Mouse (Mus musculus) neural tube, embryonic 14.5 days (tissue): ENCODE results near the gene Plekhm1. TPM values are rescaled to one million over a fixed set of nuclear protein-coding genes. Genes with fewer than 3 reads are reported as not detected.

ENCODE experiments used
- ATAC-seq: fragments of 200-750 bp; cut with Nextera tagmentation; 2 replicates; pipeline ENCODE4 v1.8.0; 2017; ENCODE audit warnings: low read depth, mild to moderate bottlenecking, moderate TSS enrichment, moderate library complexity
- H3K27ac ChIP-seq: fragments of 300-500 bp; sonication (generic); 2 replicates; pipeline ENCODE4 v1.5.1; 2014; ENCODE audit warnings: low read depth, mild to moderate bottlenecking, control low read depth, low read length, moderate library complexity, mixed read lengths
- H3K27me3 ChIP-seq: fragments of 300-500 bp; sonication (generic); 2 replicates; pipeline ENCODE4 v1.6.1; 2014; ENCODE audit warnings: low read length; ENCODE audit not compliant: control insufficient read depth, insufficient read depth
- H3K36me3 ChIP-seq: fragments of 300-500 bp; sonication (generic); 2 replicates; pipeline ENCODE4 v1.6.1; 2014; ENCODE audit warnings: low read length, mixed read lengths; ENCODE audit not compliant: control insufficient read depth, insufficient read depth
- H3K4me1 ChIP-seq: fragments of 300-500 bp; sonication (generic); 2 replicates; pipeline ENCODE4 v1.6.1; 2014; ENCODE audit warnings: low read length; ENCODE audit not compliant: control insufficient read depth, insufficient read depth
- H3K4me2 ChIP-seq: fragments of 300-500 bp; sonication (generic); 2 replicates; pipeline ENCODE4 v1.6.1; 2014; ENCODE audit warnings: mild to moderate bottlenecking, low read depth, low read length, control low read depth
- H3K4me3 ChIP-seq: fragments of 300-500 bp; sonication (generic); 2 replicates; pipeline ENCODE4 v1.5.1; 2014; ENCODE audit warnings: low read depth, low read length, control low read depth, mixed read lengths
- H3K9ac ChIP-seq: fragments of 300-500 bp; sonication (generic); replicated peaks from 2 replicates; pipeline ENCODE4 v1.6.1; 2014; ENCODE audit warnings: low read depth, mild to moderate bottlenecking, control low read depth, low read length, mixed read lengths
- H3K9me3 ChIP-seq: fragments of 300-500 bp; sonication (generic); 2 replicates; pipeline ENCODE4 v1.6.1; 2016; ENCODE audit warnings: low read length; ENCODE audit not compliant: control insufficient read depth
- WGBS: fragments of 180-500 bp; shearing (Covaris S2); extraction: QIAGEN DNeasy Blood & Tissue Kit; methylation state at CpG from one replicate; pipeline ENCODE4 v1.1.7; 2014; 5-methylcytosine and 5-hydroxymethylcytosine counted together
- polyA plus RNA-seq: library from polyadenylated mRNA; unstranded; fragments of >200 nt; fragmentation: Nextera tagmentation; extraction: Ambion mirVana; gene quantifications from 2 replicates; pipeline ENCODE4 v1.2.1, GENCODE M21; 2014

Plekhm1 gene
- polyA plus RNA-seq, 1 experiment from 2014 or later, result 9.5 TPM

- Histone ChIP-seq H3K36me3 (no peaks in the 10 kb centered on the region), H3K27ac (no peak overlapping the region), H3K4me3 (no peak overlapping the region), H3K9ac (no peak overlapping the region), H3K4me1 (peaks cover 12% of the 10 kb centered on the region), H3K4me2 (no peak overlapping the region; the same call in 1 of the 2 replicates), H3K27me3 (peaks cover 47% of the 10 kb centered on the region), H3K9me3 (no peaks in the 10 kb centered on the region)
- ATAC-seq, result no peak
- 3% methylated on average over 25 of the region's 25 CpGs for WGBS
Observed at GRCm38 (mm10) chr11:103361396-103362053, 51.0 kb downstream of the Plekhm1 start.

DNA sequence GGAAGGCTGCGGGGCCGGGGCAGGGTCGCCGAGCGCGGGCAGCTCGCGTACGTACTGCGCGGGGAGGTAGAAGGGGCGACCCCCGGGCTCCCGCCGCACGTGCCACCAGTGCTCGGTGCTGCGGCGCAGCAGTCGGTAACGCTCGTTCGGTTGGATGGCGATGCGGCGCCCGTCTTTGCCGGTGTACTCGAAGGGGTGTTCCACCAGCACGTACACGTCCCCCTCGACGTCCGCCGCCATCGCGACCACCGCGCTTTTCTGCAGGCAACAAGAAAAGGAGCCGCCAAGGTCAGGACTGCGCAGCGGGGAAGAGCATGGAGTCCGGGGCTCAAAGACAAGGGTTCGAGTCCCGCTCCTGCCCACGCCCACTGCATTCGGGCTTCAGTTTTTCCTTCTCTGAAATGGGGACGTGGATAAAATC, 51.8 kb downstream of the Plekhm1 start:
- H3K4me3 ChIP-seq, result peak overlapping the region; percentile 34
- peak overlapping the region; percentile 48; the same call in 1 of the 2 replicates for H3K9ac ChIP-seq
- peak overlapping the region; percentile 69 for H3K4me2 ChIP-seq
- 4% methylated on average over 48 of the region's 48 CpGs for WGBS
- H3K36me3 ChIP-seq, result no peaks in the 10 kb centered on the region
- no peaks in the 10 kb centered on the region for H3K9me3 ChIP-seq
- H3K27ac ChIP-seq, result no peak overlapping the region
- H3K4me1 ChIP-seq, result peaks cover 12% of the 10 kb centered on the region
- peaks cover 49% of the 10 kb centered on the region for H3K27me3 ChIP-seq
- peak; percentile 26; the same call in 1 of the 2 replicates for ATAC-seq

- Histone ChIP-seq H3K27ac (no peak overlapping the region), H3K4me2 (peak overlapping the region; percentile 69), H3K4me1 (peaks cover 12% of the 10 kb centered on the region), H3K4me3 (peak overlapping the region; percentile 34), H3K9ac (peak overlapping the region; percentile 48; the same call in 1 of the 2 replicates), H3K27me3 (peaks cover 49% of the 10 kb centered on the region), H3K9me3 (no peaks in the 10 kb centered on the region), H3K36me3 (no peaks in the 10 kb centered on the region)
- ATAC-seq, result peak; percentile 67
- WGBS, result 1% methylated on average over 53 of the region's 60 CpGs
Observed at GRCm38 (mm10) chr11:103359841-103360641, 52.4 kb downstream of the Plekhm1 start.

- peak; percentile 45; the same call in 1 of the 2 replicates for ATAC-seq
- no peak overlapping the region for H3K4me3 ChIP-seq
- H3K36me3 ChIP-seq, result no peaks in the 10 kb centered on the region
- peaks cover 12% of the 10 kb centered on the region for H3K4me1 ChIP-seq
- H3K9me3 ChIP-seq, result no peaks in the 10 kb centered on the region
- H3K27me3 ChIP-seq, result peaks cover 45% of the 10 kb centered on the region
- H3K9ac ChIP-seq, result no peak overlapping the region
- 2% methylated on average over 22 of the region's 22 CpGs for WGBS
- no peak overlapping the region; the same call in 1 of the 2 replicates for H3K4me2 ChIP-seq
- H3K27ac ChIP-seq, result no peak overlapping the region
Observed at GRCm38 (mm10) chr11:103359122-103359521, 53.4 kb downstream of the Plekhm1 start.

- Histone ChIP-seq H3K9me3 (no peaks in the 10 kb centered on the region), H3K4me1 (peaks cover 9% of the 10 kb centered on the region), H3K9ac (no peak overlapping the region), H3K4me2 (no peak overlapping the region), H3K27ac (no peak overlapping the region), H3K36me3 (no peaks in the 10 kb centered on the region), H3K4me3 (no peak overlapping the region), H3K27me3 (peaks cover 37% of the 10 kb centered on the region)
- WGBS, result 76% methylated on average over 4 of the region's 4 CpGs
- ATAC-seq, result no peak
Observed at GRCm38 (mm10) chr11:103358316-103358715, 54.2 kb downstream of the Plekhm1 start.

GRCm38 (mm10) chr11:103357710-103358109, 54.8 kb downstream of the Plekhm1 start:
- Histone ChIP-seq H3K27me3 (peaks cover 32% of the 10 kb centered on the region), H3K36me3 (no peaks in the 10 kb centered on the region), H3K4me3 (no peak overlapping the region), H3K4me2 (no peak overlapping the region), H3K9ac (no peak overlapping the region), H3K9me3 (no peaks in the 10 kb centered on the region), H3K27ac (no peak overlapping the region), H3K4me1 (peaks cover 3% of the 10 kb centered on the region)
- 95% methylated on average over 10 of the region's 10 CpGs for WGBS
- no peak for ATAC-seq

GRCm38 (mm10) chr11:103356938-103357670, 55.4 kb downstream of the Plekhm1 start:
- no peaks in the 10 kb centered on the region for H3K36me3 ChIP-seq
- peaks cover 27% of the 10 kb centered on the region for H3K27me3 ChIP-seq
- H3K9ac ChIP-seq, result no peak overlapping the region
- WGBS, result 84% methylated on average over 16 of the region's 16 CpGs
- no peak overlapping the region for H3K4me2 ChIP-seq
- ATAC-seq, result no peak
- no peaks in the 10 kb centered on the region; the same call in none of the 2 replicates for H3K4me1 ChIP-seq
- H3K9me3 ChIP-seq, result no peaks in the 10 kb centered on the region
- H3K27ac ChIP-seq, result no peak overlapping the region
- H3K4me3 ChIP-seq, result no peak overlapping the region

- H3K27ac ChIP-seq, result no peak overlapping the region
- H3K9me3 ChIP-seq, result no peaks in the 10 kb centered on the region
- no peak overlapping the region for H3K4me3 ChIP-seq
- H3K9ac ChIP-seq, result no peak overlapping the region
- WGBS, result 25% methylated on average over 11 of the region's 11 CpGs
- no peaks in the 10 kb centered on the region for H3K36me3 ChIP-seq
- no peaks in the 10 kb centered on the region; the same call in 1 of the 2 replicates for H3K4me1 ChIP-seq
- H3K4me2 ChIP-seq, result no peak overlapping the region
- H3K27me3 ChIP-seq, result peaks cover 20% of the 10 kb centered on the region
- no peak for ATAC-seq
Observed at GRCm38 (mm10) chr11:103356032-103356571, 56.4 kb downstream of the Plekhm1 start.
